Mouse (Mus musculus): Measurements from ENCODE around the gene Pno1. TPM values are rescaled to one million over a fixed set of nuclear protein-coding genes. Genes with fewer than 3 reads are reported as not detected.

Gene Pno1
- polyA plus RNA-seq, 1 experiment from 2014 or later, result 96.5 TPM

GRCm38 (mm10) chr11:17221126-17221525, 9.8 kb upstream of the Pno1 start:
- DNase-seq (ENCODE audit: low spot score), result no peak
- Histone ChIP-seq H3K27ac (ENCODE audit: low read depth, low read length) (no peak overlapping the region), H3K4me1 (ENCODE audit: control insufficient read depth, insufficient read depth, low read length) (no peaks in the 10 kb centered on the region), H3K9me3 (ENCODE audit: control insufficient read depth, low read length) (no peaks in the 10 kb centered on the region), H3K4me2 (ENCODE audit: low read depth) (no peak overlapping the region), H3K4me3 (ENCODE audit: low read depth, low read length) (no peak overlapping the region), H3K9ac (ENCODE audit: low read length) (no peak overlapping the region), H3K27me3 (ENCODE audit: control insufficient read depth, insufficient read depth, low read length) (no peaks in the 10 kb centered on the region), H3K36me3 (ENCODE audit: control insufficient read depth, insufficient read depth, low read length) (no peaks in the 10 kb centered on the region)
- no peak for ATAC-seq (ENCODE audit: insufficient read depth, low FRiP score, low TSS enrichment)
- WGBS, result 94% methylated on average over 8 of the region's 8 CpGs

DNA sequence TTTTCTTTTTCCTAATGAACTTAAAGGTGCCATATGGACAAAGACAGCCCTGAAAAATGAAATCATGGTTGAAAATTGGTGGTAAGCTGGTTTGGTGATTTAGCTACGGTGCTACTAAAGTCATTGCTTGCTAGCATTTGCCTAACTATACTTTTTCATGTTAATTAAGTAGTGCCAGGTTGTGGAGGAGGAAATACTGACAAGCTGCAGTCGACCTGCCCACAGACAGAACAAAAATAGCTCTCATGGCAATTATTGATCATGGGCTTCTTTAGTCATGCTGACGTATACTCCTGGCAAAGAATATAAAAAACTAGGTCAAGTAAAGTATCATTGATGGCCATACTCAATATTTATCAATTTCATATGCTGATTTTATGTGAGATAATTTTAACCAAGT, 4.1 kb upstream of the Pno1 start:
- H3K36me3 ChIP-seq (ENCODE audit: control insufficient read depth, insufficient read depth, low read length), result no peaks in the 10 kb centered on the region
- no peak overlapping the region for H3K27ac ChIP-seq (ENCODE audit: low read depth, low read length)
- H3K9me3 ChIP-seq (ENCODE audit: control insufficient read depth, low read length), result no peaks in the 10 kb centered on the region
- ATAC-seq (ENCODE audit: insufficient read depth, low FRiP score, low TSS enrichment), result no peak
- 91% methylated on average over 3 of the region's 3 CpGs for WGBS
- H3K27me3 ChIP-seq (ENCODE audit: control insufficient read depth, insufficient read depth, low read length), result no peaks in the 10 kb centered on the region
- H3K4me1 ChIP-seq (ENCODE audit: control insufficient read depth, insufficient read depth, low read length), result no peaks in the 10 kb centered on the region
- H3K9ac ChIP-seq (ENCODE audit: low read length), result no peak overlapping the region
- no peak overlapping the region for H3K4me3 ChIP-seq (ENCODE audit: low read depth, low read length)
- H3K4me2 ChIP-seq (ENCODE audit: low read depth), result no peak overlapping the region
- no peak for DNase-seq (ENCODE audit: low spot score)

GRCm38 (mm10) chr11:17212903-17213509, 1.6 kb upstream of the Pno1 start:
- Histone ChIP-seq H3K4me3 (ENCODE audit: low read depth, low read length) (peak overlapping the region; percentile 88; the same call in 1 of the 2 replicates), H3K9me3 (ENCODE audit: control insufficient read depth, low read length) (no peaks in the 10 kb centered on the region), H3K27ac (ENCODE audit: low read depth, low read length) (no peak overlapping the region), H3K36me3 (ENCODE audit: control insufficient read depth, insufficient read depth, low read length) (no peaks in the 10 kb centered on the region), H3K4me2 (ENCODE audit: low read depth) (no peak overlapping the region; the same call in 1 of the 2 replicates), H3K9ac (ENCODE audit: low read length) (no peak overlapping the region), H3K4me1 (ENCODE audit: control insufficient read depth, insufficient read depth, low read length) (no peaks in the 10 kb centered on the region), H3K27me3 (ENCODE audit: control insufficient read depth, insufficient read depth, low read length) (no peaks in the 10 kb centered on the region)
- no peak for DNase-seq (ENCODE audit: low spot score)
- no peak for ATAC-seq (ENCODE audit: insufficient read depth, low FRiP score, low TSS enrichment)
- WGBS, result 85% methylated on average over 5 of the region's 5 CpGs

GRCm38 (mm10) chr11:17212141-17212495, 750 bp upstream of the Pno1 start:
- Histone ChIP-seq H3K4me3 (ENCODE audit: low read depth, low read length) (peak overlapping the region; percentile 88), H3K27me3 (ENCODE audit: control insufficient read depth, insufficient read depth, low read length) (no peaks in the 10 kb centered on the region), H3K27ac (ENCODE audit: low read depth, low read length) (peak overlapping the region; percentile 47; the same call in 1 of the 2 replicates), H3K4me2 (ENCODE audit: low read depth) (peak overlapping the region; percentile 70), H3K4me1 (ENCODE audit: control insufficient read depth, insufficient read depth, low read length) (no peaks in the 10 kb centered on the region), H3K9ac (ENCODE audit: low read length) (peak overlapping the region; percentile 77), H3K9me3 (ENCODE audit: control insufficient read depth, low read length) (no peaks in the 10 kb centered on the region), H3K36me3 (ENCODE audit: control insufficient read depth, insufficient read depth, low read length) (no peaks in the 10 kb centered on the region)
- ATAC-seq (ENCODE audit: insufficient read depth, low FRiP score, low TSS enrichment) (no peak), DNase-seq (ENCODE audit: low spot score) (no peak)
- 3% methylated on average over 10 of the region's 10 CpGs for WGBS

DNA sequence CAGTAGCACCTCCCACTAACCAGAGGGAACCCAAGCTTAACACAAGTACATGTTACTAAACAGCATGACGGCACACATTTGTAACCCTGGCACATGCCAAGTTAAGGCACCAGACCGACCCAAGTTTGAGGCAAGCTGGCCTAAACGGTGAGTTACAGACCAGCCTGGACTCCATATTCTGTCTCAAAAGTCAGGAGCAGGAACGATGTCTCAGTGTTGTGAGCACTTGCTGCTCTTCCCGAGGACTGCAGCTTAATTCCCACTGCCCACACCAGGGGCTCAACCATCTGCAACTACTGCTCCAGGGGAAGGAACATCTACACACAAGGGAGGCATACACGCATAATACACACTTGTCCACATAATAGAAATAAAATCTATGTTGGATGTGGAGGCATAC, 8.9 kb downstream of the Pno1 start:
- Histone ChIP-seq H3K4me3 (ENCODE audit: low read depth, low read length) (no peak overlapping the region), H3K27me3 (ENCODE audit: control insufficient read depth, insufficient read depth, low read length) (no peaks in the 10 kb centered on the region), H3K36me3 (ENCODE audit: control insufficient read depth, insufficient read depth, low read length) (peaks cover 2% of the 10 kb centered on the region), H3K27ac (ENCODE audit: low read depth, low read length) (no peak overlapping the region), H3K4me2 (ENCODE audit: low read depth) (no peak overlapping the region), H3K4me1 (ENCODE audit: control insufficient read depth, insufficient read depth, low read length) (no peaks in the 10 kb centered on the region), H3K9ac (ENCODE audit: low read length) (no peak overlapping the region), H3K9me3 (ENCODE audit: control insufficient read depth, low read length) (no peaks in the 10 kb centered on the region)
- WGBS, result 93% methylated on average over 6 of the region's 6 CpGs
- ATAC-seq (ENCODE audit: insufficient read depth, low FRiP score, low TSS enrichment) (no peak), DNase-seq (ENCODE audit: low spot score) (no peak)

DNA sequence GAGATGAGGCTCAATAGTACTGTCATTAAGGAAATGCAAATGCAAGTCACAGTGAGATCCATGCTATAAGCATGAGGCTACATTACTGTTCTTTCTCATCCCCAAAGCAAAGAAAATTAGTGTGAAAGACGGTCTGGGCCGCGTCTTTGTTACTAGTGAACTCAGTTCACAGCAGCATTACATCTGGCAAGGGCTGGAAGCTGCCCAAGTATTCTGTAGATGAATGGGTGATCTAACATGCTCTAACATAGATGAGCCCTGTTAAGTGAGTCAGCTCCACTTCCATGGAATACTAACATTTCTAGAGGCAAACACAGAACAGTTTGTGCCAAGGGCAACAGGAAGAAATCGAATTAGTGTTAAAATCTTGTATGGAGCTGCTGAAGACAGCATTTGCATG, 10.4 kb downstream of the Pno1 start:
- DNase-seq (ENCODE audit: low spot score), result no peak
- no peaks in the 10 kb centered on the region for H3K4me1 ChIP-seq (ENCODE audit: control insufficient read depth, insufficient read depth, low read length)
- no peak overlapping the region for H3K9ac ChIP-seq (ENCODE audit: low read length)
- H3K9me3 ChIP-seq (ENCODE audit: control insufficient read depth, low read length), result no peaks in the 10 kb centered on the region
- no peak for ATAC-seq (ENCODE audit: insufficient read depth, low FRiP score, low TSS enrichment)
- H3K36me3 ChIP-seq (ENCODE audit: control insufficient read depth, insufficient read depth, low read length), result peaks cover 4% of the 10 kb centered on the region
- H3K4me3 ChIP-seq (ENCODE audit: low read depth, low read length), result no peak overlapping the region
- no peaks in the 10 kb centered on the region for H3K27me3 ChIP-seq (ENCODE audit: control insufficient read depth, insufficient read depth, low read length)
- H3K27ac ChIP-seq (ENCODE audit: low read depth, low read length), result no peak overlapping the region
- 94% methylated on average over 4 of the region's 4 CpGs for WGBS
- no peak overlapping the region for H3K4me2 ChIP-seq (ENCODE audit: low read depth)

GRCm38 (mm10) chr11:17199840-17200501, 11.4 kb downstream of the Pno1 start:
- H3K27me3 ChIP-seq (ENCODE audit: control insufficient read depth, insufficient read depth, low read length), result no peaks in the 10 kb centered on the region
- no peak for DNase-seq (ENCODE audit: low spot score)
- no peak overlapping the region for H3K27ac ChIP-seq (ENCODE audit: low read depth, low read length)
- no peak for ATAC-seq (ENCODE audit: insufficient read depth, low FRiP score, low TSS enrichment)
- H3K9me3 ChIP-seq (ENCODE audit: control insufficient read depth, low read length), result no peaks in the 10 kb centered on the region
- H3K4me3 ChIP-seq (ENCODE audit: low read depth, low read length), result no peak overlapping the region
- no peak overlapping the region for H3K4me2 ChIP-seq (ENCODE audit: low read depth)
- no peaks in the 10 kb centered on the region for H3K4me1 ChIP-seq (ENCODE audit: control insufficient read depth, insufficient read depth, low read length)
- peaks cover 7% of the 10 kb centered on the region for H3K36me3 ChIP-seq (ENCODE audit: control insufficient read depth, insufficient read depth, low read length)
- 92% methylated on average over 3 of the region's 3 CpGs for WGBS
- no peak overlapping the region for H3K9ac ChIP-seq (ENCODE audit: low read length)

GRCm38 (mm10) chr11:17199170-17199569, 12.2 kb downstream of the Pno1 start:
- H3K4me1 ChIP-seq (ENCODE audit: control insufficient read depth, insufficient read depth, low read length), result no peaks in the 10 kb centered on the region
- no peak overlapping the region for H3K9ac ChIP-seq (ENCODE audit: low read length)
- DNase-seq (ENCODE audit: low spot score) (no peak), ATAC-seq (ENCODE audit: insufficient read depth, low FRiP score, low TSS enrichment) (no peak)
- H3K27ac ChIP-seq (ENCODE audit: low read depth, low read length), result no peak overlapping the region
- no peak overlapping the region for H3K4me3 ChIP-seq (ENCODE audit: low read depth, low read length)
- H3K36me3 ChIP-seq (ENCODE audit: control insufficient read depth, insufficient read depth, low read length), result peaks cover 7% of the 10 kb centered on the region
- no peaks in the 10 kb centered on the region for H3K9me3 ChIP-seq (ENCODE audit: control insufficient read depth, low read length)
- 92% methylated on average over 5 of the region's 5 CpGs for WGBS
- no peaks in the 10 kb centered on the region for H3K27me3 ChIP-seq (ENCODE audit: control insufficient read depth, insufficient read depth, low read length)
- H3K4me2 ChIP-seq (ENCODE audit: low read depth), result no peak overlapping the region

DNA sequence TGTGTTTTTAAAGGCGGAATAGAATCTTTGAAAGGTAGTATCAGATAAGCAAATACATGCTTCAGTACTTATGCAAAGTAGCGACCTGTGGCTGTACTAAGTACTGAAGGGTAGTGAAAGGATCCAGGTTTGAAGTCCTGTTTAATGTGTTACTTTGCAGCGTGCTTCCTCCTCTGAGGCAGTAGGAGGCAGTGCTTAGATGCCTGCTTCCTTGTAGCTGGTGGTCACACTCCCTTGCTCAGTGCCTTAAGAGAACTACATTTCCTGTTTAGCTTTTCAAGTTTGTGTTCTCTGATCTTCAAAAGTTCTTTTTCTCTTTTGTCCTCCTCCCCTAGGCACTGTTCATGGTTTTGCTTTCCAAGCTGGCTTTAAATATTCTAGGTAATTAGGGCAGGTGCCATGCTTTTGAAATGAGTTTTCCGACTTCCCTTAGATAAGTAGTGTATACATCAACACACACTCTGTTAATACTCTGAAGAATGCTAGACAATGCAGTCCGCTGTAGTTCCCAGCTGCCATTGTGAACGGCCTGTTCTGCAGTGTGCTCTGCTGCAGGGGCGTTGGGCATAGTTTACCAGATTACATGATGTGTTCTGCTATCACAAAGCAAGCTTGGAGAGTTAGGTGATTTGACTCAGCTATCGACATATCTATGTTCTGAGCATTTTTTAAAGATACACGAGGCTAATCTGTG, 19.1 kb downstream of the Pno1 start:
- Histone ChIP-seq H3K36me3 (ENCODE audit: control insufficient read depth, insufficient read depth, low read length) (peaks cover 4% of the 10 kb centered on the region), H3K4me3 (ENCODE audit: low read depth, low read length) (no peak overlapping the region), H3K9ac (ENCODE audit: low read length) (no peak overlapping the region), H3K27me3 (ENCODE audit: control insufficient read depth, insufficient read depth, low read length) (no peaks in the 10 kb centered on the region), H3K9me3 (ENCODE audit: control insufficient read depth, low read length) (no peaks in the 10 kb centered on the region), H3K4me1 (ENCODE audit: control insufficient read depth, insufficient read depth, low read length) (0 out of 2 replicates have a peak, but pooled peaks cover 3% of the 10 kb centered on the region), H3K27ac (ENCODE audit: low read depth, low read length) (no peak overlapping the region), H3K4me2 (ENCODE audit: low read depth) (no peak overlapping the region)
- no peak for DNase-seq (ENCODE audit: low spot score)
- 89% methylated on average over 9 of the region's 9 CpGs for WGBS
- no peak for ATAC-seq (ENCODE audit: insufficient read depth, low FRiP score, low TSS enrichment)
